Comparison of ENCODE assay signal across 9 mouse cellular contexts in the genomic region with DNA sequence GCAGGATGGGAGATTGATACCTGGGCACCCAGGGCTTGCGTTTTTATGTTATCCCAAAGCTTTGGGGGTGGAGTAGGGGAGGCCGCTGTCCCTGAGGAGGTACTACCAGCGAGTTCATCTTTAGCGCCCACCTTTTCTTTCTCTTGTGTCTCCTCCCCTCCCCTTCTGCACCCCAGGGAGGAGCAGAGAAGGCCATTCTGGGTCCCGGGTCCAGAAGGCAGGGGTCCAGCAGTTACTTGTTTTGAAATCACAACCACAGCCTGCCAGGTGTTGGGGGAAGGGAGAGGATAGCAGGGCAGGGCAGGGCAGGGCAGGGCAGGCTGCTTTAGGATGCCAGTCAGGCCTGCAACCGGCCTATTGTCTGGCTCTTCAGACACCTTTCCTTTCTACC. TPM values are rescaled to one million over a fixed set of nuclear protein-coding genes. Genes with fewer than 3 reads are reported as not detected.
DNase-seq lines count a peak whose midpoint lies in the region; ATAC-seq and TF ChIP-seq lines count a peak whose summit lies in the region.
"Had no signal": no experiment of that assay in that cellular context is flagged by ENCODE, and none has a peak within 500 bp of the region (broad histone marks: within the 10 kb centered on the region; RNA-seq: fewer than 3 reads in every experiment).

No protein-coding gene starts in this region.

- peak overlapping the region; percentile 43 for H3K4me3 ChIP-seq in lung, embryonic 15.5 days
- H3K4me3 ChIP-seq in embryonic facial prominence, embryonic 14.5 days (ENCODE audit: low read depth, low read length): peak overlapping the region; percentile 53
- peak overlapping the region; percentile 51 for H3K4me3 ChIP-seq in intestine, embryonic 16.5 days (ENCODE audit: low read length)
- H3K4me3 ChIP-seq in olfactory bulb, adult 2 months (ENCODE audit: insufficient read depth, low read depth, low read length): peak overlapping the region; percentile 96

- H3K4me1 ChIP-seq in lung, embryonic 15.5 days: peaks cover 5% of the 10 kb centered on the region
- 0 out of 2 replicates have a peak, but pooled peaks cover 4% of the 10 kb centered on the region for H3K4me1 ChIP-seq in embryonic facial prominence, embryonic 14.5 days (ENCODE audit: control insufficient read depth, insufficient read depth, low read length)
- peaks cover 5% of the 10 kb centered on the region; the same call in 1 of the 2 replicates for H3K4me1 ChIP-seq in intestine, embryonic 16.5 days (ENCODE audit: control insufficient read depth, insufficient read depth, low read length)
- H3K4me1 ChIP-seq in olfactory bulb, adult 2 months (ENCODE audit: control insufficient read depth, insufficient read depth, low read length): 0 out of 2 replicates have a peak, but pooled peaks cover 4% of the 10 kb centered on the region

- no peak for DNase-seq in lung, postnatal 4 days
- DNase-seq in embryonic facial prominence, embryonic 14.5 days (ENCODE audit: low spot score): no peak
- no peak for DNase-seq in adrenal gland, postnatal 10 days
- no peak for DNase-seq in adrenal gland, postnatal 36 days
- no peak for DNase-seq in layer of hippocampus, adult 9-11 months

- peak overlapping the region; percentile 88 for H3K4me2 ChIP-seq in lung, embryonic 15.5 days
- H3K4me2 ChIP-seq in embryonic facial prominence, embryonic 14.5 days (ENCODE audit: low read depth, low read length): peak overlapping the region; percentile 98
- H3K4me2 ChIP-seq in intestine, embryonic 16.5 days (ENCODE audit: low read depth, low read length): peak overlapping the region; percentile 85

- TF ChIP-seq POLR2A in olfactory bulb, adult 2 months (IDR thresholded peaks at IDR 0.05; ENCODE audit: insufficient read depth, low read depth, low read length): no peak

- H3K27me3 ChIP-seq in lung, embryonic 15.5 days: peaks cover 28% of the 10 kb centered on the region
- H3K27me3 ChIP-seq in embryonic facial prominence, embryonic 14.5 days (replicated peaks; ENCODE audit: control insufficient read depth, insufficient read depth, low read length): peaks cover 15% of the 10 kb centered on the region
- H3K27me3 ChIP-seq in intestine, embryonic 16.5 days (replicated peaks; ENCODE audit: control insufficient read depth, insufficient read depth, low read length): peaks cover 18% of the 10 kb centered on the region

- ATAC-seq in lung, embryonic 15.5 days (ENCODE audit: borderline replicate concordance, extremely low read depth, low FRiP score, low TSS enrichment): no peak
- no peak for ATAC-seq in embryonic facial prominence, embryonic 14.5 days (ENCODE audit: low read depth)
- ATAC-seq in intestine, embryonic 16.5 days: no peak

- no peak overlapping the region for H3K27ac ChIP-seq in lung, embryonic 15.5 days
- H3K27ac ChIP-seq in embryonic facial prominence, embryonic 14.5 days (replicated peaks; ENCODE audit: low read depth, low read length): no peak overlapping the region; the same call in 1 of the 2 replicates
- H3K27ac ChIP-seq in intestine, embryonic 16.5 days (ENCODE audit: low read length): no peak overlapping the region
- H3K27ac ChIP-seq in olfactory bulb, adult 2 months (ENCODE audit: insufficient read depth, low read depth, low read length): peak overlapping the region; percentile 99

- 0 out of 2 replicates have a peak overlapping the region, but pooled peaks have one; percentile 29 for H3K9ac ChIP-seq in lung, embryonic 15.5 days
- H3K9ac ChIP-seq in embryonic facial prominence, embryonic 14.5 days (ENCODE audit: low read depth, low read length): peak overlapping the region; percentile 73
- H3K9ac ChIP-seq in intestine, embryonic 16.5 days (ENCODE audit: low read depth, low read length): peak overlapping the region; percentile 66

- no peaks in the 10 kb centered on the region for H3K9me3 ChIP-seq in lung, embryonic 15.5 days
- no peaks in the 10 kb centered on the region for H3K9me3 ChIP-seq in embryonic facial prominence, embryonic 14.5 days (ENCODE audit: control insufficient read depth, low read length)
- H3K9me3 ChIP-seq in intestine, embryonic 16.5 days (ENCODE audit: control insufficient read depth, low read length): no peaks in the 10 kb centered on the region

- 17% methylated on average over 6 of the region's 6 CpGs for WGBS in lung, embryonic 15.5 days
- WGBS in embryonic facial prominence, embryonic 14.5 days: 8% methylated on average over 6 of the region's 6 CpGs
- WGBS in intestine, embryonic 16.5 days: 10% methylated on average over 6 of the region's 6 CpGs
- WGBS in olfactory bulb, adult 2 months: 4% methylated on average over 6 of the region's 6 CpGs

- H3K36me3 ChIP-seq in lung, embryonic 15.5 days: no peaks in the 10 kb centered on the region
- no peaks in the 10 kb centered on the region for H3K36me3 ChIP-seq in embryonic facial prominence, embryonic 14.5 days (ENCODE audit: control insufficient read depth, insufficient read depth, low read length)
- H3K36me3 ChIP-seq in intestine, embryonic 16.5 days (ENCODE audit: control insufficient read depth, insufficient read depth, low read length): no peaks in the 10 kb centered on the region

- no peak for TF ChIP-seq CTCF in olfactory bulb, adult 2 months (IDR thresholded peaks at IDR 0.05; ENCODE audit: insufficient read depth, low read depth, low read length)

RNA-seq across cellular contexts. Expression of a gene that starts 0.8 kb away (rescaled TPM):
- 2.9 and 3.5 TPM in 2 replicates for polyA plus RNA-seq in lung, embryonic 15.5 days (2015; fragmentation: Nextera tagmentation; extraction: Ambion mirVana)
- polyA plus RNA-seq in embryonic facial prominence, embryonic 14.5 days (2014; fragmentation: Nextera tagmentation; extraction: Ambion mirVana): 6.7 and 7.6 TPM in 2 replicates
- 5.5 and 8.0 TPM in 2 replicates for polyA plus RNA-seq in intestine, embryonic 16.5 days (2015; fragmentation: Nextera tagmentation; extraction: Ambion mirVana)
- 39.6 TPM in 1 of 2 replicates, not detected in the other for polyA plus RNA-seq in olfactory bulb, adult 2 months (2012; ENCODE audit: insufficient read depth, insufficient read length, low replicate concordance, missing spikeins)
- 10 to 100 TPM in 1 of 2 experiments, 1 to 10 TPM in 1; 5.3 to 11.8 TPM for total RNA-seq in adrenal gland, postnatal 10 days (2021)
- 1 to 10 TPM; 1.3 to 1.9 TPM for total RNA-seq in adrenal gland, postnatal 36 days (2021)

RNA-seq across cellular contexts. Expression of a gene that starts 13.3 kb away (rescaled TPM):
- polyA plus RNA-seq in lung, embryonic 15.5 days (2015; fragmentation: Nextera tagmentation; extraction: Ambion mirVana): not detected in 2 replicates
- not detected in 2 replicates for polyA plus RNA-seq in embryonic facial prominence, embryonic 14.5 days (2014; fragmentation: Nextera tagmentation; extraction: Ambion mirVana)
- polyA plus RNA-seq in intestine, embryonic 16.5 days (2015; fragmentation: Nextera tagmentation; extraction: Ambion mirVana): not detected in 2 replicates
- polyA plus RNA-seq in olfactory bulb, adult 2 months (2012; ENCODE audit: insufficient read depth, insufficient read length, low replicate concordance, missing spikeins): not detected in 2 replicates
- total RNA-seq in adrenal gland, postnatal 10 days (2021): not detected
- total RNA-seq in adrenal gland, postnatal 36 days (2021): not detected
- total RNA-seq: left cerebral cortex, postnatal 10 days had no signal

Comparison
In these comparisons a context has a peak if more than half of its experiments do, and no peak if none do; other contexts are left out.
1. H3K4me3 ChIP-seq: peak in every context shown above with its lines; median percentile 96 in olfactory bulb, adult 2 months; 53 in embryonic facial prominence, embryonic 14.5 days; 51 in intestine, embryonic 16.5 days; 43 in lung, embryonic 15.5 days.